Mouse (Mus musculus) left cerebral cortex, adult 9 months (tissue): Measurements from ENCODE around the gene Bri3bp.
A peak's percentile ranks its signal among the peaks of the same experiment; 100 is the strongest.
"Not testable (repeated sequence)": the region's sequence is repeated elsewhere in the genome, so short reads cannot be mapped to it uniquely, and the experiment has no call there.

ENCODE experiments used
- DNase-seq, 2 experiments: peaks; one replicate each; pipeline ENCODE4 v3.0.0; 2022; ENCODE audit warnings: low spot score in 2 of 2

The Bri3bp gene

GRCm38 (mm10) chr5:125408842-125409241, 32.5 kb upstream of the Bri3bp start:
- DNase-seq = peak in 1 of 2 experiments; percentile 90

- peak in 1 of 2 experiments; percentile 64 for DNase-seq
Observed at GRCm38 (mm10) chr5:125409348-125410090, 31.8 kb upstream of the Bri3bp start.

- DNase-seq = peak in 1 of 2 experiments; percentile 68
Observed at GRCm38 (mm10) chr5:125411972-125412530, 29.3 kb upstream of the Bri3bp start.

- DNase-seq = not testable (repeated sequence)
Observed at GRCm38 (mm10) chr5:125412536-125412935, 28.8 kb upstream of the Bri3bp start.

- DNase-seq = no peak
Observed at GRCm38 (mm10) chr5:125413763-125414162, 27.6 kb upstream of the Bri3bp start.

- DNase-seq = no peak
Observed at GRCm38 (mm10) chr5:125416183-125416582, 25.2 kb upstream of the Bri3bp start.

- DNase-seq = no peak
Observed at GRCm38 (mm10) chr5:125418636-125419035, 22.7 kb upstream of the Bri3bp start.

GRCm38 (mm10) chr5:125419124-125419523, 22.2 kb upstream of the Bri3bp start:
- no peak for DNase-seq

GRCm38 (mm10) chr5:125425698-125426276, 15.6 kb upstream of the Bri3bp start:
- no peak for DNase-seq

GRCm38 (mm10) chr5:125426343-125426742, 15.0 kb upstream of the Bri3bp start:
- DNase-seq = no peak

GRCm38 (mm10) chr5:125432324-125432723, 9.0 kb upstream of the Bri3bp start:
- not testable (repeated sequence) for DNase-seq

- peak; percentile 82 to 94 for DNase-seq
Observed at GRCm38 (mm10) chr5:125433793-125434337, 7.5 kb upstream of the Bri3bp start, which contains the start of gene Dhx37. TSS of gene Dhx37 (minus strand) at chr5:125434121.

GRCm38 (mm10) chr5:125434347-125434746, 7.0 kb upstream of the Bri3bp start:
- DNase-seq = not testable (repeated sequence)

- DNase-seq = no peak
Observed at GRCm38 (mm10) chr5:125440583-125441233, 660 bp upstream of the Bri3bp start.

- no peak for DNase-seq
Observed at GRCm38 (mm10) chr5:125442136-125442995, 998 bp downstream of the Bri3bp start.

- no peak for DNase-seq
Observed at GRCm38 (mm10) chr5:125443335-125443734, 2.0 kb downstream of the Bri3bp start.

- no peak for DNase-seq
Observed at GRCm38 (mm10) chr5:125443915-125444314, 2.5 kb downstream of the Bri3bp start.

GRCm38 (mm10) chr5:125444554-125444953, 3.2 kb downstream of the Bri3bp start:
- DNase-seq = no peak

- peak in 1 of 2 experiments; percentile 38 for DNase-seq
Observed at GRCm38 (mm10) chr5:125446344-125446743, 5.0 kb downstream of the Bri3bp start.

- DNase-seq = no peak
Observed at GRCm38 (mm10) chr5:125448026-125448425, 6.7 kb downstream of the Bri3bp start.

GRCm38 (mm10) chr5:125448631-125449030, 7.3 kb downstream of the Bri3bp start:
- no peak for DNase-seq
